Mouse (Mus musculus) ZHBTc4 (cell line): Measurements from ENCODE around the gene Frs2.
A peak's percentile ranks its signal among the peaks of the same experiment; 100 is the strongest.
"Not testable (repeated sequence)": the region's sequence is repeated elsewhere in the genome, so short reads cannot be mapped to it uniquely, and the experiment has no call there.

Experiments
- DNase-seq: peaks from one replicate; pipeline ENCODE4 v3.0.0-alpha.2; 2011; ENCODE audit warnings: low read depth, low spot score

The Frs2 gene

GRCm38 (mm10) chr10:117147463-117148360 is 622 bp downstream of the Frs2 start:
- DNase-seq: peak; percentile 38

GRCm38 (mm10) chr10:117146421-117146820 is 1.9 kb downstream of the Frs2 start:
- DNase-seq: no peak

GRCm38 (mm10) chr10:117145546-117146265 is 2.6 kb downstream of the Frs2 start:
- peak; percentile 41 for DNase-seq

DNA sequence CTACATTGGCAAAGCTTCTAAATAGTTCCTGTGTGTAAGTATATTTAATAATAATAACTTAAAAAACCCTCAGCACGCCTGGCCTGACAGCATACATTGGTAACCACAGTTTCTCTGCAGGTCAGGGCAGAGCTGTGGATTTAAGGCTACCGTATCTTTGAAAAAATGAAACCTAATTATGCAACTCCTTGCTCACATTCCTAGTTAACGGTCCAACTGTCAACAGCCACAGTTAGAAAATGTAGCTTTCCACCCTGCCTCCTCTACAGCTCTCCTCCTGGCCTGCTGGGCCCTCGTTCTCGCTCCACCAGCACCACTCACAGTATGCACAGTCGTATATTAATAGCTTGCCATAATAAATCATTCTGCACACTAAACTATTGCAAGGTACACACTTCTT is 3.7 kb downstream of the Frs2 start:
- no peak for DNase-seq

DNA sequence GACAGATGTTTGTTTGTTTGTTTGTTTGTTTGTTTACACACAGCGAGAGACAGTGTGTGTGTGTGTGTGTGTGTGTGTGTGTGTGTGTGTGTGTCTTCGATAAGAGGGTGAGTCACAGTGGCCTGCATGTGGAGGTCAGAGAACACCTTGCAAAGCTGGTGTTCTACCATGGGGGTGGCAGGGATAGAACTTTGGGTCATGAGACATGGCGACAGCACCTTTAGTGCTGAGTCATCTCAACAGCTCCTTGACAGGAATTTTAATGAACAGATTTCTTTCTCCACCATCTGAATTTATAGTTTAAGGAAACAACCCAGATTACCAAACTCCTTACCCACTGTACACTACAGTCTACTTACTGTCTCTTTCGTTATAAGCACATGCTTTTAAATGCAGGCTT is 4.3 kb downstream of the Frs2 start:
- DNase-seq: no peak

GRCm38 (mm10) chr10:117143311-117143710 is 5.0 kb downstream of the Frs2 start:
- DNase-seq: no peak

GRCm38 (mm10) chr10:117141939-117142552 is 6.3 kb downstream of the Frs2 start:
- DNase-seq: peak; percentile 32

- not testable (repeated sequence) for DNase-seq
Observed at GRCm38 (mm10) chr10:117131506-117131905, 16.8 kb downstream of the Frs2 start.

GRCm38 (mm10) chr10:117130037-117130436 is 18.3 kb downstream of the Frs2 start:
- no peak for DNase-seq

- no peak for DNase-seq
Observed at GRCm38 (mm10) chr10:117128693-117129092, 19.6 kb downstream of the Frs2 start.

DNA sequence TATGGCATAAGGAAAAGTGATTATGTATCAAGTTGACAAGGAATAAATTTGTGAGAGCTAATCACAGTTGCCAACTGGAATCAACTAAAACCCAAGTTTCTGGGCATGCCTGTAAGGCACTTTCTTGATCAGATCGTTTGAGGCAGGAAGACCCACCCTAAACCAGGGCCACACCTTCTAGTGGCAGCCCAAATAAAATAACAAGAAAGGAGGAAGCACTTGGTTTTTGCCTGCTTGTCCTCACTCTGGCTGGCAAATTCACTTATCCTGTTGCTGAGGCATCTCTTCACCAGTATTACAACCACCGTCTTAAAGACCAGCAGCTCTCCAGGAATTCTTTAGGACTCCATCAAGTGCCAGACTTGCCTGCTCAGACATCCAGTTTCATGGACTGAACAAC is 20.9 kb downstream of the Frs2 start:
- DNase-seq: no peak

GRCm38 (mm10) chr10:117126719-117127118 is 21.6 kb downstream of the Frs2 start:
- DNase-seq: peak; percentile 27

GRCm38 (mm10) chr10:117126233-117126632 is 22.1 kb downstream of the Frs2 start:
- no peak for DNase-seq

DNA sequence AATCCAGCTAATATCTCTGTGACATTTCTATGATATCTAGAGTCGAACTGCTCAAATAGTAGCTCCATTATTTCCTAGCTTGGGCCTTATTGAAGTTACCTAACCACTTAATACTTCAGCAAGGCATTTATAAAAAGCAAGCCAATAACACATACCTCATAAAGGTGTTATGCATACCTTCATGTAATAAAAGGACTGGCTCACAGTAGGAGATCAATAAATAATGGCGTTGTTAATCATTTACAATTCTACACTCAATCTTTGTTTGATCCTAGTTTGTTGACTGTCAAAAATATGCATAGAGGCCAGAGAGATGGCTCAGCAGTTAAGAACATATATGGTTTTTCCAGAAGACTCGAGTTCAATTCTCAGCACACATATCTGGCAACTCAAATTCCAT is 26.9 kb downstream of the Frs2 start:
- no peak for DNase-seq

DNA sequence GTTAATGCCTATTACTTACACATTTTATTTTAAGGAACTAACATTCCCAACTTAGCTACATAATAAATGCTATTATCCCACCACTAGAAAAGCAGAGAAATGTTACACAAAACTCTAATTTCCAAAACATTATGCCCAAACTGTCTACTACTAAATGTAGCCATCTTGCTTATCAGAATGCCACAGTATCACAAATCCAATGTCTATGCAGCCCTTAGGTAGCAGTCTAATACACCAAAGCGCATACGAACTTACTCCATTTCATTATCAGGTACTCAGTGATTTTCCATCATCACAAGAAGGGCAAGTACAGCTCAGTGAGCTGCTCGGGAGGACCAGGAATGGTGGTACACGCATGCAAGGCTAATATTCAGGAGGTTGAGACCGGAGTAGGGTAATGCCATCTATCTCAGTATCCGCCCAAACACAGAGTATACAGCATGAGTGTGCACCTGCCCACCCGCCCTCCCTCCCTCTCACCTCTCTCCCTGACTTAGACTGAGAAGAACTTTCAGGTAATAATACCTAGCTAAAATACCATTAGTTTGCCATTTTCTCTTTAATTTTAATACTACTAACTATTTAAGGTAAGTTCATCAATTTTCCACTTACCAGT is 28.2 kb downstream of the Frs2 start:
- DNase-seq: no peak

GRCm38 (mm10) chr10:117119531-117119930 is 28.8 kb downstream of the Frs2 start:
- DNase-seq: no peak

DNA sequence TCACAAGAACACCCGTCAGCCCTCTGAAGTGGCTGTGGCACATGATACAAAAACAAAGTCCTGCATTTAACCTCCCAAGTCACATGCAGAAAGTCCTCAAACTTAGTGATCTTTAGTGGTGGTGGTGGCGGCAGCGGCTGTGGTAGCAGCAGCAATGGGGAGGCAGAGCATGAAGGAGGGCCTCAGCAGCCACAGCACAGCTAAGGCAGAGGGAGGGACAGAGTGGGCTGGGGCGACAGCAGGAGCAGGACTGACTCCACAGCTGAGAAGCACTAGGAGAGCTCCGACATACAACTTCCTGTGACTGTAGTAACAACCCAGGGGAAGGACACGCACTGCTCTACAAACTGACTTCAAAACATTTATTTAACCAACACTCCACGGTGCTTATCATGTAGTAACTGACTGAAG is 29.9 kb downstream of the Frs2 start:
- DNase-seq: no peak

GRCm38 (mm10) chr10:117115652-117116051 is 32.7 kb downstream of the Frs2 start:
- DNase-seq: no peak

- DNase-seq: no peak
Observed at GRCm38 (mm10) chr10:117112545-117112944, 35.8 kb downstream of the Frs2 start.

- DNase-seq: no peak
Observed at GRCm38 (mm10) chr10:117111455-117111854, 36.9 kb downstream of the Frs2 start.

- DNase-seq: no peak
Observed at GRCm38 (mm10) chr10:117110271-117110670, 38.1 kb downstream of the Frs2 start.

GRCm38 (mm10) chr10:117106686-117107085 is 41.6 kb downstream of the Frs2 start:
- DNase-seq: no peak
